Mouse (Mus musculus): ENCODE results near the gene Lgi4.

Lgi4 gene

DNA sequence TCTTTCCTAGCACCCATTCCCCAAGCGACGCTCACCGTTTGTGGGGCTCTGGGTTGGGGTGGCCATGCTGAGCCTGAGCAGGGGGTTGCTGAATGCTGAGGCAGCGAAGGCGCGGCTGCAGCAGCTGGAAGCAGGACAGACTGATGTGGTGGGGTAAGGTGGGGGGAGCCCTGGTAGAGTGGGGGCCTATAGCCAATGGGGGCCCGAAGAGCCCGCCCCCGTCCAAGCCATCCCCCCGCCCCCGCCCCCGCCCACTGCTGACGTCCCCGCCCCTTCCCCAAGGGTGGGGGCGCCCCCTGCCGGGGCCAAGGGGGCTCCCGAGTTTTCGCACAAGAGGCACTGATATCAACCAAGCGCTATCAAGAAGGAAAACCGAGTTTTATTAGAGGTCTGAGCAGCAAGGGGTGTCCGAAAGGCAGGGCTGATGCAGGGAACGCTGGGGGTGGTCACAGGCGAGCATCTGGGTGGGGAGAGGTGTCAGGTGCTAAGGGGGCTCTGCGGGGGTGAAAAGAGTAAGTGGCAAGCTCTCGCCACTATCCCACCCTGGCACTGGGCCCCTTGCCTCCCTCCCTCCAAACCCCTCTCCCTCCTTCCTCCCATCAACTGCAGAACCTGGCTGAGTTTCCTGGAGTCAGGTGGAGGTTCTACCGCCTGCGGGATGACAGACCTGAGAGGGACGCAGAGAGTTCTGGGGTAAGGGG lies 7.7 kb upstream of the Lgi4 start, which contains the start of gene Fxyd7:
Gene Fxyd7, minus strand, starts transcription at position 147 of the 701 bp plus-strand sequence.
- DNase-seq (ENCODE audit: low spot score in 2 of 2): no peak

DNA sequence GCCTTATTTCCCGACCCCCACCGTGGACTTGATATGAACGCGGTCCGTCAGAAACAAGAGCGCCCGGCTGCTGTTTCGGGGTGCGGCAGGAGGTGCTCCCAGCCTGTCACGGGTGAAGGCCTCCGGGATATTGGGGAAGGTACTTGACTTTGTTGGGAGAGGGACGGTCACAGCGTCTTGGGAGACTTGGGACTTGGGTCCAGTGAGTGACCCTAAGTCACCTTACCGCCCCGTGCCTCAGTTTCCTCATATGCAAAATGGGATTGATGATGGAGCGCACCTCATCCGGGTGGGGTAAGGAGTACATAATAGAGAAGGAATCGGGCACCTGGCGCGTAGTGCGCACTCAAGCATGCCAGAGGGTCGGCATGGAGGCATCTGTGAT lies 6.9 kb upstream of the Lgi4 start:
- DNase-seq (ENCODE audit: low spot score in 2 of 2): no peak

- DNase-seq (ENCODE audit: low spot score in 2 of 2): peak; percentile 61 to 74
Observed at GRCm38 (mm10) chr7:31052636-31053434, 6.3 kb upstream of the Lgi4 start.

DNA sequence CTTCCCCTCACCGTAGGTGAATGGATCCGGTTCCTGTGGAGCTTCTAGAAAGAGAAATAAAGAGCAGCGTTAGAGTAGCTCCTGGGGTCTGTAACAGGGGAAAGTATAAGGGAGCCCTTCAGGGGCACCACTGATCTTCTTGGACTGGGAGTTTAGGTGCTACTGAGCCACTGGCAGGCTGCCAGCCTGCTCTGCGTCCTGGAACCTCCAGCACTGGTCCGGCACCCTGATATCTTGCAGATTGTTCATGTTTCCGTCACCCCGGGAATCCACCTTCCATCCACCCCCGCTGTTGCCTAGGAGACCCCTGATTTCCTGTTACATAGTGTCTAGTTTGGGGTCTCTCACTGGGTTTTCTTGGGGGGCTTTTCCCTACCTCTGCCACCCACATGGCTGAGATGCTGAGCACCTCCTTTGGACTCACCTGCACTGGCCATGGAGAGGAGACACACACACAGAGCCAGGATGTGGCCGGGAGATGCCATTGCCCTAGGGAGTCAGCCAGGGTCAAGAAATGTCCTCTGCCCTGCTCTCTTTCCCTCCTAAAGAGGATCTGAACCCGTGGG lies 5.2 kb upstream of the Lgi4 start:
- DNase-seq (ENCODE audit: low spot score in 2 of 2): no peak

DNA sequence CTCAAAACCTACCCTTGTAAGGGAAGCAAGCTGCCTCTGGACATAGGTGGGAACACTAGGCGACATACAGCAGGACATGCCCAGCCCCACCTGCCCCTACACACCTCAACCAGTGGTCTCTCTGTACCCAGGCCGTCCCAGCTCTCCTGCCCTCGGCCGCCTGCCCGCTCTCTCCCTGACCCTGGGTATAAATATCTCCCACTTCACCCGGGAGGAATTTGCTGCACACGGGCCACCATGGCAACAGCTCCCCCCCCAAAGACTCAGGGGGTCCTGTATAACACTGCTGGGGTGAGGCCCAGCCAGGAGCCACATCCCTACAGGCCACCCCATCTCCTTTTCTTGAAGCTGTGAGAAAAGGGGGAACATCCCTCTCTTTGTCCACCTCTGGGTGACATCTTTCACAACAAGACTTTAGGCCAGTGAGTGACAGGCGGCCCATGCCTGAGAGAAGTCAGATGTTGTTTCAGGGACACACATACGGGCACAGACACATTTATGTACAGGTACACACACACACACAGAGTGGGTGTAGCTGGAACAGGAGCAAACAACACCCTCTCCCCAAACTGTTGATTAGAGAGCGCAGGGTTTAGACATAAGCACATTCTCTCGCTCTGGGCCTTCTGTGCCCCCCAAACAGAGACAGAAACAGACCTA lies 4.4 kb upstream of the Lgi4 start:
- no peak for DNase-seq (ENCODE audit: low spot score in 2 of 2)

GRCm38 (mm10) chr7:31055354-31055824 lies 3.8 kb upstream of the Lgi4 start:
- no peak for DNase-seq (ENCODE audit: low spot score in 2 of 2)

- DNase-seq (ENCODE audit: low spot score in 2 of 2): no peak
Observed at GRCm38 (mm10) chr7:31055883-31056282, 3.3 kb upstream of the Lgi4 start.

GRCm38 (mm10) chr7:31056448-31056847 lies 2.7 kb upstream of the Lgi4 start:
- DNase-seq (ENCODE audit: low spot score in 2 of 2): no peak

DNA sequence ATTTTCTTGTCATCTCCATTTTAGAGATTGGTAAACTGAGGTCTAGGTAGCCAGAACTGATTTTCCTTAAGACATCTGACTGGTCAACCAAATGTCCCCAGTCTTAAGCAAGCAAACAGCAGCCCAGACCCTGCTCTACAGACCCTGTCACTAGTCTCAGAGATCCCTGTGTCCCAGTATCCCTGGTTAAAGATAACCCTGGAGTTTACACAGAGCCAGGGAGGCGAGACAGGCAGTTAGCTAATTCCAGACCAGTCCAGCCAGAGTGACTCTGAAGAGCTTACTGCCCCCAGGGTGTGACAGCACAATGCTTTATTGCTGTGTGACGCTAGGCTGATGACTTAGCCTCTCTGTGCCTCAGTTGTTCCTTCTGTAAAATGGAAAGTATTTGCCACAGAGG lies 2.1 kb upstream of the Lgi4 start, which contains the start of gene Fxyd1:
Gene Fxyd1, minus strand, starts transcription at position 129 of the 400 bp plus-strand sequence.
- no peak for DNase-seq (ENCODE audit: low spot score in 2 of 2)

DNA sequence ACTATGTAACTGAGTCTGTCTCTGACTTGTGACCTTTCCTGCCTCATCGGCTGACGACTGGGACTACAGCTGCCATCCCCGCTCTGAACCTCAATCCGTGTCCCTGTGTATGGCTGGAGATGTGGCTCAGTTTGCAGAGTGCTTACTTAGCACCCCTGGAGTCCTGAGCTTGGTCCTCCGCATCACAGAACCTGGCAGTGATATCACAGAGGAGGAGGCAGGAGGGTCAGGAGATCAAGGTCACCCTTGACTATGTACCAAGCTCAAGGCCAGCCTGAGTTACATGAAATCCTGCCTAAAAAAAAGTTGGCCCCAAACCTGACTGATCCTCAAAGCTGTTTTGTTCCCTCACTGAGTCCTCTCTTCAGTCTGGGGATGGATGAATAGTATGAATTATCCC lies 1.4 kb upstream of the Lgi4 start:
- no peak for DNase-seq (ENCODE audit: low spot score in 2 of 2)

DNA sequence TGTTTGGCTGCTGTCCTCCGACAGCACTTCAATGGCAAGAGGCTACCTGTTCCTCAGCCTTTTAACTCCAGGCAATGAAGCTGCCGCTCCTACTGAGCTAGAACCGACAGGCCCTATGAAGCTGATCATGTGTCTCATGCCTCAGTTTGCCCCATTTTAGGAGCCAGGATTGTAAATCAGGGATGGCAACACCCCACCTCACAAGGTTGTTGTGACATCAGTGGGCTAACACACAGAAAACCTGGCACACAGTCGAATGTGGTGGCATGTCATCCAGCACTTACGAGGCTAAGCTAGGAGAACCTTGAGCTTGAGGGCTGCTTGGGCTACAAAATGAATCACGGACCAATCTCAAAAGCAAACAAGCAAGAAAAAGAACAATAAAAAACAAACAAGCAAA lies 931 bp upstream of the Lgi4 start:
- DNase-seq (ENCODE audit: low spot score in 2 of 2): no peak

GRCm38 (mm10) chr7:31059919-31060620 lies 928 bp downstream of the Lgi4 start:
- no peak for DNase-seq (ENCODE audit: low spot score in 2 of 2)

DNA sequence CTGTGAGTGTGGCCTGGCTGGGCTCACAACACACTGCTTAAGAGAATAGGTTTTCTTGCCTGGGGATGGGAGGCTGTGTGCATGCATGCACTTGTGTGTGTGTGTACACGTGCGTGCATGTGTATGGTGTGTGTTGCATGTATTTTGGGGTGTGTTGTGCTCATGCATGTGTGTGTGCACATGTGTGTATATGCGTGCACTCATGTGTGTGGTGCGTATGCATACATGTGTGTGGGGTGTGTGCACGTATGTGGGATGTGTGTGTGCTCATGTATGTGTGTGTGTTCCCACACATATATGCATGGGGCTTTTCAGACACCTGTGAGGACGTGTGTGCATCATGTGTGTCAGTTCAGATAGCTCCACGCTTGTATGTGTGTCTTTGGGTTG lies 1.5 kb downstream of the Lgi4 start:
- DNase-seq (ENCODE audit: low spot score in 2 of 2): no peak

DNA sequence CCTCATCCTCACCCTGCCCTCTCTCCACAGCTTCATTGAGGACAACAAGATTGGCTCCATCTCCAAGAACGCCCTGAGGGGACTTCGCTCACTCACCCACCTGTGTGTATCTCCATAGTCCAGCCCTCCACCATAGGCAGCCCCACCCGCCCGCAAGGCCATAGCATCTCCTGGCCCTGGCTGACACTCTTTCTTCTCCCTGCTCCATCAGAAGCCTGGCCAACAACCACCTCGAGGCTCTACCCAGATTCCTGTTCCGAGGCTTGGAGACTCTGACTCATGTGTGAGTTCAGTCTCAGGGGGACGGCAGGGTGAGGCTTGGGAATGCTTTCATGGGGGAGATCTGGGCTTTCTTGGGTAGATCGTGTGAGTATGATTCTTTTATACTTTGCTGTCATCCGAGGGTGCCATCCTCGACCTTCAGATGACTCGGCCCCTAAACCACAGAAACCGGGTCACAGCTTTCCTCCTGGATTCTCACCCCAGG lies 4.0 kb downstream of the Lgi4 start:
- no peak for DNase-seq (ENCODE audit: low spot score in 2 of 2)

GRCm38 (mm10) chr7:31067836-31068235 lies 8.7 kb downstream of the Lgi4 start:
- DNase-seq (ENCODE audit: low spot score in 2 of 2): no peak

GRCm38 (mm10) chr7:31069491-31069890 lies 10.3 kb downstream of the Lgi4 start:
- no peak for DNase-seq (ENCODE audit: low spot score in 2 of 2)

- DNase-seq (ENCODE audit: low spot score in 2 of 2): no peak
Observed at GRCm38 (mm10) chr7:31070324-31070723, 11.2 kb downstream of the Lgi4 start.

- DNase-seq (ENCODE audit: low spot score in 2 of 2): no peak
Observed at GRCm38 (mm10) chr7:31072326-31072725, 13.2 kb downstream of the Lgi4 start.

- DNase-seq (ENCODE audit: low spot score in 2 of 2): no peak
Observed at GRCm38 (mm10) chr7:31073546-31073945, 14.4 kb downstream of the Lgi4 start.

- no peak for DNase-seq (ENCODE audit: low spot score in 2 of 2)
Observed at GRCm38 (mm10) chr7:31074061-31074712, 15.0 kb downstream of the Lgi4 start.

DNA sequence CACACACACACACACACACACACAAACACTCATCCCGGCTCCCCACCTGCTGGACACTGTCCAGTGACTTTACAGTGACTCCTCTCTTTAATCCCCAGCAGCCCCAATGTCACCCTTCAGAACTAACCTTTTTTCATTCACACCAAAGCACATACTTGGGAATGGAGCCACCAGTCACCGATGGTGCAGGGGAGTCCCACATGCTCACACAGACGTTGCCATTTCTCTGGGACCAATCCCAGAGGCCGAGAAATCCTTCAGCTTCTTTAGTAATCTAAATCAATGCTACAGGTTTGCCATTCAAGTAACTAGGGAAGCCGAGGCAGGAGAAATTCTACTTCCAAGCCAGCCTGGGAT lies 15.5 kb downstream of the Lgi4 start:
- no peak for DNase-seq (ENCODE audit: low spot score in 2 of 2)
